Mouse (Mus musculus): ENCODE measurements around the gene Dph2. TPM values are rescaled to one million over a fixed set of nuclear protein-coding genes. Genes with fewer than 3 reads are reported as not detected.

Gene Dph2
- total RNA-seq, 2 experiments from 2014 or later, result 2.4 to 3.2 TPM

GRCm38 (mm10) chr4:117884146-117884545 lies 7.7 kb downstream of the Dph2 start:
- no peak for TF ChIP-seq CTCF (IDR thresholded peaks at IDR 0.05)
- intact Hi-C loops (cut with DNase I), result no loop called here
- no peak for DNase-seq
- H3K27ac ChIP-seq, result no peak overlapping the region
- H3K4me3 ChIP-seq, result no peak overlapping the region; the same call in 1 of the 2 replicates

- DNase-seq, result peak; percentile 75
- intact Hi-C loops (cut with DNase I), result no loop called here
- TF ChIP-seq CTCF (IDR thresholded peaks at IDR 0.05), result peak; percentile 47
- Histone ChIP-seq H3K4me3 (peak within 1 kb of the TSS; percentile 84), H3K27ac (peak within 1 kb of the TSS; percentile 68)
Measured at GRCm38 (mm10) chr4:117882701-117883691, 8.8 kb downstream of the Dph2 start, which contains the start of gene B4galt2. Gene B4galt2 (minus strand): TSS chr4:117883487.

GRCm38 (mm10) chr4:117878703-117879102 lies 13.1 kb downstream of the Dph2 start:
- intact Hi-C loops (cut with DNase I), result no loop called here

GRCm38 (mm10) chr4:117878301-117878700 lies 13.5 kb downstream of the Dph2 start:
- H3K4me3 ChIP-seq, result no peak overlapping the region
- no peak overlapping the region for H3K27ac ChIP-seq
- TF ChIP-seq CTCF (IDR thresholded peaks at IDR 0.05), result no peak
- intact Hi-C loops (cut with DNase I), result no loop called here
- DNase-seq, result no peak

More at GRCm38 (mm10) chr4:117878703-117879102, 13.1 kb downstream of the Dph2 start:
- no peak for TF ChIP-seq CTCF (IDR thresholded peaks at IDR 0.05)
- H3K4me3 ChIP-seq, result no peak overlapping the region
- H3K27ac ChIP-seq, result no peak overlapping the region
- no peak for DNase-seq

GRCm38 (mm10) chr4:117873615-117874014 lies 18.2 kb downstream of the Dph2 start:
- Histone ChIP-seq H3K4me3 (no peak overlapping the region), H3K27ac (no peak overlapping the region)
- no peak for DNase-seq
- intact Hi-C loops (cut with DNase I), result no loop called here
- no peak for TF ChIP-seq CTCF (IDR thresholded peaks at IDR 0.05)

- Histone ChIP-seq H3K4me3 (no peak within 1 kb of the TSS), H3K27ac (no peak within 1 kb of the TSS)
- intact Hi-C loops (cut with DNase I), result no loop called here
- DNase-seq, result no peak
- TF ChIP-seq CTCF (IDR thresholded peaks at IDR 0.05), result no peak
Measured at GRCm38 (mm10) chr4:117872471-117872886, 19.4 kb downstream of the Dph2 start, which contains the start of gene Ccdc24. Gene Ccdc24 (minus strand): TSS chr4:117872557.

- Histone ChIP-seq H3K27ac (no peak overlapping the region), H3K4me3 (no peak overlapping the region)
- no peak for TF ChIP-seq CTCF (IDR thresholded peaks at IDR 0.05)
- intact Hi-C loops (cut with DNase I), result no loop called here
- no peak for DNase-seq
Measured at GRCm38 (mm10) chr4:117871787-117872186, 20.0 kb downstream of the Dph2 start.

GRCm38 (mm10) chr4:117870437-117870836 lies 21.4 kb downstream of the Dph2 start:
- no peak for TF ChIP-seq CTCF (IDR thresholded peaks at IDR 0.05)
- intact Hi-C loops (cut with DNase I), result no loop called here

GRCm38 (mm10) chr4:117869317-117869716 lies 22.5 kb downstream of the Dph2 start:
- no peak for TF ChIP-seq CTCF (IDR thresholded peaks at IDR 0.05)
- DNase-seq, result no peak
- intact Hi-C loops (cut with DNase I), result loop anchor here (10.0 kb wide), 1 partner anchor 165 kb away; no protein-coding TSS in a partner anchor
- H3K27ac ChIP-seq, result peak overlapping the region; percentile 31; the same call in 1 of the 2 replicates
- H3K4me3 ChIP-seq, result no peak overlapping the region

More at GRCm38 (mm10) chr4:117870437-117870836, 21.4 kb downstream of the Dph2 start:
- DNase-seq, result no peak
- Histone ChIP-seq H3K4me3 (no peak overlapping the region), H3K27ac (no peak overlapping the region)

GRCm38 (mm10) chr4:117867823-117868222 lies 24.0 kb downstream of the Dph2 start:
- DNase-seq, result peak; percentile 74
- no peak overlapping the region for H3K4me3 ChIP-seq
- peak; percentile 73 for TF ChIP-seq CTCF (IDR thresholded peaks at IDR 0.05)
- intact Hi-C loops (cut with DNase I), result loop anchor here (10.0 kb wide), 1 partner anchor 163 kb away; no protein-coding TSS in a partner anchor
- H3K27ac ChIP-seq, result no peak overlapping the region

GRCm38 (mm10) chr4:117867000-117867399 lies 24.8 kb downstream of the Dph2 start:
- no peak for DNase-seq
- no peak for TF ChIP-seq CTCF (IDR thresholded peaks at IDR 0.05)
- intact Hi-C loops (cut with DNase I), result loop anchor here (10.0 kb wide), 1 partner anchor 162 kb away; no protein-coding TSS in a partner anchor
- no peak overlapping the region for H3K4me3 ChIP-seq
- no peak overlapping the region for H3K27ac ChIP-seq

GRCm38 (mm10) chr4:117866083-117866482 lies 25.7 kb downstream of the Dph2 start:
- Histone ChIP-seq H3K27ac (peak overlapping the region; percentile 29; the same call in 1 of the 2 replicates), H3K4me3 (no peak overlapping the region)
- intact Hi-C loops (cut with DNase I), result loop anchor here (10.0 kb wide), 1 partner anchor 161 kb away; no protein-coding TSS in a partner anchor
- no peak for TF ChIP-seq CTCF (IDR thresholded peaks at IDR 0.05)
- peak; percentile 92 for DNase-seq

- no peak for TF ChIP-seq CTCF (IDR thresholded peaks at IDR 0.05)
- no peak overlapping the region for H3K27ac ChIP-seq
- no peak overlapping the region for H3K4me3 ChIP-seq
- DNase-seq, result no peak
- intact Hi-C loops (cut with DNase I), result loop anchor here (10.0 kb wide), 1 partner anchor 158 kb away; no protein-coding TSS in a partner anchor
Measured at GRCm38 (mm10) chr4:117862823-117863222, 29.0 kb downstream of the Dph2 start.
